Mouse (Mus musculus): ENCODE data around the gene Ros1.

Gene Ros1

DNA sequence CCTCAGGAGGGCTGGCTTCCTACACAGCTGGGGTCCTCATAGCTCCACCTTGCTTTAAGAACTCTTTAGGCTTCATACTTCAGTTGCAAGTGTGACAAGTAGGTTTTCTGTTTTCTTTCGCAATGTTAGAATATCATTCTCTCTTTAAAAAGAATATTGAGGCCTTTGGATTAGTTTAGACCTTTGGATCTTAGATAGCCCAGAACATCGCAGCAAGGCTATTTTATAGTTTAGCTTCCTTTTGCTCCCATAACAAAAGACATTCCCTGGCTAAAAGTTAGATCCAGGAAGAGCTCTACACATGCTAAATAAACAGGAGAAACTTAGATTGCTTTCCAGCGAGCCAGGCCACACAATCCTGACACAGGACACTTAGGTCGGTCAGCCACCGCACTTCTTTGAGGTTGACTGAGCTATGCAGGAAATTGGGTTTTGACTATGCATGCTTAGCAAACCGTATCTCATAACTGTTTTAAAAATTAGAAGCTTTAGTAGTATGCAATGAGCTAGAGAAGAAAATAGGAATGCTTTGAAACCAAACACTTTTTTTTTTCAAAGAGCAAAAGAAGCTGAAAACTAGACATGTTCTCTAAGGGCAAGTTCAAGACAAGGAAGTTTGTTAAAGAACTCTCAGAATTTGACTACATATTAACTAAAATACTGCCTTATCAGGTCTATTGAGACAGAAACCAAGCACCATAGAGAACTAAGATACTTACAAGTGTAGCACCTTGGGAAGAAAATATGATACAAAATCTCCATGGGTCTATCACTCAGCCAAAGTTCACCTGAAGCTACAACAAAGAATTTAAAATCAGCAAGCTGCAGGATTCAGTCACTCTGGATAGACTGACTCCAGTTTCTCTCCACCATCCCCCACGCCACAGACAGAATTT lies at the start of gene Ros1:
TSS of gene Ros1 (minus strand) at position 288 of the 896 bp plus-strand sequence.
- no peak for DNase-seq (ENCODE audit: low spot score)

DNA sequence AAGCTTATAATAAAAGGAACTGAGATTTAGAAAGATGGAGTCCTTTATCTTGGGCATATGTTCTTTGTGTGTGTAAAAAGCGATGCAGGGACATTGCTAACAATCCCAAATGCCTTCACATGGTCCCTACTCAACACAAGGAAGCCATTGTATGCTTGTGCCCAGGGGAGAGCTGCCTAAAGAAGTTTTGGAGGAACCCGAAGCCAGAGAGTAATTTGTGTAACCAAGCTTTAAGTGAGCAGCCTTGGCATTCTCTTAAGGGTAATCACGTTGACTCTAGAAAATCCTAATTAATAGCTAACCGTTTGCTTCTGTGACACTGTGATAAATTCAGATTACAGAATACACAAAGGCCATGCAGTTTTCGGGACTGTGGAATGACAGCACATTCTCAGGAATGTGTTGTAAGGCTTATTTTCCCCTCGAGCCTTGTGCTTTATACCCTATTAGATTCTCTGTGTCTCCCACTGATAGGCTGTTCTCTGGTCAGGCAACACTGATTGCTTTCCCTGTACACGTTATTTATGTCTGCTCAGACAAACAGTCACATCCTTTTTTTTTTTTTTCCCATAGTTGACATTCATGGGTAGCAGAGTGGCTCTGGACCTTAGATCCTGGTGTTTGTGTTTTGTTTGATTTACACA lies 47.8 kb upstream of the Ros1 start:
- no peak for DNase-seq (ENCODE audit: low spot score)

DNA sequence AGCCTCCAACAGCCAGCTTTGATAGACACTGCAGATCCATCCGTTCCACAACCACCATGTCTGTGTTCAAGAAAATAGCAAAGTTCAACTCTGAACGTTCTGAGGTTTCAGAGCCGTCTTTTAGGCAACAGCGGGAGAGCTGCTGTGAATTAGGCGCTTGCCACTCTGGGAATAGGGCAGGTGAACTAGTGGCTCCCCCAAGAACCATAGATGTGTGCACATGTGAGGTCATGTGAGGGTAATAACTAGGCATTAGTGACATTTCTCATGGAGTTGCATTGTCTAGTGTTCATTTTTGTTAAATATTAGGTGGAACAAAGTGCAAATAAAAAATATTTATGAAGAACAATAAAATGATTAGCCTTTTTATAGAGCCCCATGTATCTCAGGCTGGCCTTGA lies 47.0 kb upstream of the Ros1 start:
- no peak for DNase-seq (ENCODE audit: low spot score)

DNA sequence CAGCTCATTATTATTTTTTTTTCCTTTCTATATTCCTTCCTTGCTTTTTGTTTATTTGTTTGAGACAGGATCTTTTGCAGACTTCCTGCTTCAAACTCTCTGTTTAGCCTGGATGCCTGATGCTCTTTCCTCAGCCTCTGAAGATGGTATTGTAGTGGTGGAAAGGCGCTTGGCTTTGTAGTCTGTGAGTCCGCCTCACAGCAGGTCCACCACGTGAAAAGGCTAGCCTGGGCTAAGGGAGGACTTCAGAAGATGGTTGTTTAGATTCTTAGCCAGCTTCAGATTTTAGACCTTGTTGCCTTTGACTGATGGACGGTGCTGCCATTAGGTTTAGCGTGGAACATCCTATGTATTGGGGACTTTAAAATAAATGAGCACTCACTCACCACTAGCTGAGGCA lies 40.4 kb upstream of the Ros1 start:
- no peak for DNase-seq (ENCODE audit: low spot score)

DNA sequence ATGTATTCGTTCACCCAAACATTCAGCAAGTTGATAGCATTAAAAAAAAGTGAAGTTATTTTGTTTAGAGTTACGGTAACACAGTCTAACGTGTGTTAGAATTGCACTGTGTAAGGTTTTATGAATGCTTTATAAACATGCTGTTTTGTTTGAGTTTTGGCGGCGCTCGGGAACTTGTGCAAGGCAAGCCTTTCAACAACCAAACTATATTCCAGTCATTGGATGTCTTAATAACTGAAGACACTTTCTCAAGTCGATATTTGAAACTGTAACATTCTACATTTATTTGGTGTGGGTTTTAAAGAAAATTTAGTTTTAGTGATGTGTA lies 39.6 kb upstream of the Ros1 start:
- DNase-seq (ENCODE audit: low spot score): no peak

DNA sequence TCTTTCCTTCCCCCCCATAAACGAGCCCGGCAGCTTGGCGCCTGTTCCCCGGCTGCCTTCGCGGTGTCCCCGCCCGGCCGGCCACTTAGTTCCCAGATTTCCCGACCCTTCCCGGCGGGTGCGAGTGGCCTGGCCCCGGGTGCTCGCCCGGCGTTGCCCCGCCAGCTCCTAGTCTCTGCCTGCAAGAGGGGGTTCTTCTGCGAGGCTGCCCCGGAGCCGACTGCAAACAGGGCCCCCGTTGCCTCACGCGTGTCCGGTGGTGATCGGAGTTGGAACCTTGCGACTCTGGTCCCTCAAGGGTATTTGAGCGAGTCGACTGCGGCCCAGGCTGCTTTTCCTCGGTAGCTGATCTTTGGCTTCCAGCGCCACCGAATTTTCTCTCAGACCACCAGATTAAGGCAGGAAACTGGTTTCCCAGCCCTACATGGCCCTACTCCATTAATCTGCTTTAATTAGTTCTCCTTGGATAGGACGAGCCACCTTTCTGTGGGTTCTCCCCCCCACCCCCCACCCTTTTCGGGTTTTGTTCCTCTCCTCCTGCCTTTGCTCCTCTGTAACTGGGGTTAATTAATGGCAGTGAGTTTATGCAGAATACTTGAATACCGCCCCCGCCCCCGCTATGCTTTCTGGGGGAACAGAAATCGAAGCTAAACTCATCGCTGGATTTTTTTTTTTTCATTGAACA lies 39.1 kb upstream of the Ros1 start:
- no peak for DNase-seq (ENCODE audit: low spot score)

DNA sequence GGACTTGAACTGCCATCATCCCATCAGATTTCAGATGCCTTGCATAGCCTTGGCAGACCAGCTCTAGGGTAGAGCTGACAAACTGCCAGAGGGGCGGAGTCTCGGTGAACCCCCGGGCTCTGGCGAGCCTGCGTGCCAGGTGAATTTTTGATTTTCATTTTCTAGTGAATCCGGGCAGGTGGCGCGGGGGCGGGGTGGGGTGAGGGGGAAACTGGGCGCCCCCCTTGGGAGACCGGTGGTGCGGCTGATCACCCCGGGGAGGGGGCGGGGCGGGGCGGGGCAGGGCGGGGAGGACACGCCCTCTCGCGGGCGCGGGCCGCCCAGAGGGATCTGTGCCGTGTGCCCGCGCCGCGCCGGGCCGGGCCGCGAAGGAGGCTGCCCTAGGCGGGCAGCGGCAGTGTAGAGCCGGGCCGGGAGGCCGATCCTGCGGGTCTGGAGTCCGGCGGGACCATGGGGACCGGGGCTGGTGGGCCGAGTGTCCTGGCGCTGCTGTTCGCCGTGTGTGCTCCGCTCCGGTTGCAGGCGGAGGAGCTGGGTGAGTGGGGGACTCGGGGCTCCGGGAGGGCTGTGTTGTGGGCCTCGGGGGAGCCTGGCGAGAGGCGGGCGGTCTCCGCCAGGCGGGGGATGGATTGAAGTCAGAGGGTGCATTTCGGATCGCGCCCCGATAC lies 38.4 kb upstream of the Ros1 start, which contains the start of gene Dcbld1:
TSS of gene Dcbld1 (plus strand) at position 319 of the 668 bp plus-strand sequence.
- no peak for DNase-seq (ENCODE audit: low spot score)

DNA sequence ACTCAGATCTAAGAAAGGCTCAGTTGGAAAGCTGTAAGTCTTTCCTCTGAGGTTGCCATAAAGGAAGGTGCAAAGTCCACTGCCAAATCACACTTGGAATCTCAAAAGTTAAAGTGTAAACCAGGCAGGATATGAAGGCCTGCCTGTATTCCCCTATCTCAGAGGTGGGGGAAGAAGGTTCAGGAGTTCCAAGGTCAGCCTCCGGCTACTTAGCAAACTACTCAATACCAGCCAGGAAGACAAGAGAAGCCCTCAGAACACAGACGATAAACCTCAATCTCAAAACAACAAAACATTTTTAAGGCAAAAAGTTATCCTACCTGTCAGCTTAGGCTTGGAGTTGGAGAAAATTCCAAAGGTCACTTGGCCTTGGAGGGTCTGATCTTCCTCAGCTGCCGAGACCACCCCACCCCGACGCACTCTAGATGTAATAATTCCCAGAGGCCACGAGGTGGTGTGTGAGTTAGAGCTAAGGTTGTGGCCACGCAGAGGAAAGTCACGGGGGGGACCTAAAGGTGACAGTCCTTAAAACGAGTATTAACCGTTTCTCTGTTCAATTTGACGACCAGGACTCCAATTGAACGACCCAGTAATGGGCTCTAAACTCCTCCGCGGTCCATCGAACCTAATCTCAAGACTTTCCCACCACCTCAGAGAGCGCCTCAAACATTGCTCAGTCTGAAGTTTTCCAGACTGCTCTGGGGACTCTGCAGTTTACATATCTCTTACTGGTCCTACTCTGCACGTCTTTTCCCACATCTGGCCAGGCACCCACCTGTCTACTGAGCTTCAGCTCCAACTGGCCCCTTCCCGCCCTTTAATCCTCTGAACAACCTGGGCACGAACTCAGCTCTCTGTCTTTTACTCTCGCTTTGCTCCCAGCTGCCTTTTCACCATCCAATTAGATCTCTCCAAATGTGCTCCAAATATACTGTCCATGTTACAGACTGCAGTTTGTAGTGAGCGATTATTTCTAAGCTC lies 37.4 kb upstream of the Ros1 start:
- no peak for DNase-seq (ENCODE audit: low spot score)

DNA sequence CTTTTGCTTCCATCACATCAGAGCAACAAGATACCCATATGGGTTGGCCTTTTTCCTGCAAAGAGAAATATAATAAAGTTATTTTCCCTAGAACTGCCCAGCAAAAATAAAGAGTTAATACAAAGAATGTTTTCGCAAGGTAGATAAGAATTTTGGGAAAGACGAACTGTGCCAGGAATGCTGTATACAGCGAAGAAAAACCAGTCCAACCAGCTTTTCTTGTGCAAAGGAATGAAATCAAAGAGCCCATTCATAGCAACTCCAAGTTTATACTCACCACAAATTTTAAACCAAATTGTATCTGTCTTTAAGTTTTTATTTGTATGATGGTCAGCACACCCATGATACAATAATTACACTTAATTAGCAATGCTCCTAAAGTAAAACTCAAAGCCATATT lies 24.6 kb upstream of the Ros1 start:
- no peak for DNase-seq (ENCODE audit: low spot score)

DNA sequence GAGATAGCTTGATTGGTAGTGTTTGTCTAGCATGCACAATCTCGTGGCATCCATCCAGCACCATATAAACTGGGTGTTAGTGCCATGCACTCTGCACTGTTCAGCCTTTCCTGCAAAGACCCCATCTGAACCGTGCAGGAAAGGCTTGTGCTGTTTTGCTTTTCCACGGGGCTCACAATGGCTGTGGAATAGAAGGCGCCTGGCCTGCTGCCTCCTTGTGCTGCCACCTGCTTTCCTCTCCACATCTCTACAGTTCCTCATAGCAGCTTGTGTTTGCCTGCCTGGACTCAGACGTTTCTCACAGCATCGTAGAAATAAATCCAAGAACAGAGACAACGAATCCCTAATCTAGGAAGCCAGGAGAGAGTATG lies 22.5 kb upstream of the Ros1 start:
- DNase-seq (ENCODE audit: low spot score): no peak

DNA sequence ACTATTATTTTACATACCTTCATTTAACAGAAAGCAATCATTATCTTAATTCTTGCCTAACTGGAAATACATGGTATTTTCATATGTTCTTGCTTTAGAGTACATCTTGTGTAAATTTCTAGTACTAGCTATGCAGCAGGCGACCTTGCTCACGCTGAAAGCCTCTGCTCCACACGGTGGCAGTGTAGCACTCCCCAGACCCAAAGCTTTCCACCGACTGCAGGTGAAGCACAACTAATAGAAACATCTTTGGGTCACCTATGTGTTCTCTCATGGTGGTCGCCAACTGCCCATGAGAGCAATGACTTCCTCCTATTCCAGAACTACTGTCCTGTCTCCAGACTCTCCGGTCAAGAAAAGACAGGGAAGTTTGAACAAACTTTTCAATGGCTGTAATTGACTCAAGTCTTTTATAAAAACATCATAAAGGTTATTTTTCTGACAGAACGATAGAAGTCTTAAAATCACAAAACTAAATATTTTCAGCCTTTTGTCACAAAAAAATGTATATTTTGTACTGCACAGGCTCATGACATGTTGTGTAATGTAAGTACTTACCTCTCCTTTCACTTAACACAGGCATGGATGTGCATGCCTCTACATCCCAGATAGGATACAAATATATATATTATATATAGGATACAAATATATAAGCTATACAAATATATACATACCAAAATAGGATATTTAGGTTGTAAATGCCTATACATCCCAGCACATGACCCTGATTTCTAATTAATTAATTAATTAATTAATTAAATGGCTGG lies 21.9 kb upstream of the Ros1 start:
- DNase-seq (ENCODE audit: low spot score): peak; percentile 49

DNA sequence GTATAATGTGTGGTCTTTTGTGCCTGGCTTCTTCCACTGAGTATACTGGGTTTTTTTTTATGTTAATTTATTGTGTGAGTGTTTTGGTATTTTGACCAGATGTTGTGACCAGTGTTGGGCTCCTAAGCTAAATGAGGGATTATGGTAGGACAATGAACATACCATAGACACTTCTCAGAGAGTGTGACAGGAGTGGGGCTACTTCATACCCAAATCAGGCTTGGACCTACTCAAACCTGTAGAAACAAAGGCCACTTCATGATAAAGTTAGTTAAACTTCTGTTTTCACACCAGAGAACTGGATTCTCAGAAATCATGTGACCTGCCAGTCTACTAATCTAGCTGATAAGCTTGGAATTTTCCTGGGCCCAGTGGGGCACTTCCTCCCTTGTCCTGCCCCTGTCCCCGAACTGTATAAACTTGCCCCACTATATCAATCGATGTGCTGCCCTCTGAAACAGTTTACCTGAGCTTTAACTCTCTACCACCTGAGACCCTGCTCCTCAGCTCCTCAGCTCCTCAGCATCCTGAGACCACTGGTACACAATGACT lies 20.3 kb upstream of the Ros1 start:
- no peak for DNase-seq (ENCODE audit: low spot score)

DNA sequence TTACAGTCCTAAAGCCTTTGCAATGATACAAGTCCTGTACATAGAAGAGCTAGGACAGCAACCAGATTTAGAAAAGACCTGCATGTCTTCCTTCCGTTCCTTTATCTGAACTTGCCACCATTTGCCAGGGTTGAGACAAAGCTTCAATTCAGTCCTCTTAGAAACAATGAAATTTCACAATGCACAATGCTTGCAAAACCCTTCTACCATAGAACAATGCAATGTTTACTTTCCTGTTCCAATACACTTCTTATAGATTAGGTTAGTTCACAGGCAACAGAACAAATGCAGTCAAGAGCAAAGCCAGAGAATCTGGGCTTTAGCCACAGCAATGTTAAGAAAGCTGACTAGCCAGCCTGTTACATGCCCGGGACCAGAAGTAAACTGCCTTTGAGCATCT lies 9.0 kb upstream of the Ros1 start:
- no peak for DNase-seq (ENCODE audit: low spot score)

DNA sequence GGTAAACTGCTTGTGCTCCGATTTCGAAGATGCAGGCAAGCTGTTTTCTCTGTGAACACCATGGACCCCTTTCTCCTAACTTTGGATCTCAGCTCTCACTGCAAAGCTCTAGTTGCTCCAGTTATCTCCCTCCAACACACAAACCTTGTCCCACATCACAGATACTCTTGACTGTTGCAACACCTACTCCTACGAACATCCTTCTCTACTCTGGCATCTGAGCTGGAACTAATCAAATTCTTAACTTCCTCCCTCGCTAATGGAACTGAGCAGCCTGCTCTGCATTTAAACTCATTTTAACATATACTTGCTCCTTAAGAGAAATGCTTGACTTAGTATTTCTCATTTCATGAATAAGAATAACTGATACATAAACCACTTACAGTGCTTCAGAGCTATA lies 9.1 kb downstream of the Ros1 start:
- DNase-seq (ENCODE audit: low spot score): peak; percentile 8

DNA sequence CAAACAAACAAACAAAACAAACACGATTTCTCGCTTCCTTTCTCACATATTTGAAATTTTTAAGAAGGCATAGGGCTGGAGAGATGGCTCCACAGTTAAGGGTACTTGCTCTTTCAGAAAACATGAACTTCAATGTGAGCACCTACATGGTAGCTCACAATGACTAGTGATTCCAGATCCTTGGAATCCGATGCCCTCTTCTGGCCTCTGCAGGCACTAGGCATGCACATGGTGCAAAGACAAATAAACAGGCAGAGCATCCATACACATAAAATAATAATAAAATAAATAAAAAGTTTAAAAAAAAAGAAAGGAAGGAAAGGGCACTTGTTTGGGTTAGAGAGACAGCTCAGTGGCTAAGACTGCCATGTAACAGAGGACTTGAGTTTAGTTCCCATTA lies 12.2 kb downstream of the Ros1 start:
- no peak for DNase-seq (ENCODE audit: low spot score)

DNA sequence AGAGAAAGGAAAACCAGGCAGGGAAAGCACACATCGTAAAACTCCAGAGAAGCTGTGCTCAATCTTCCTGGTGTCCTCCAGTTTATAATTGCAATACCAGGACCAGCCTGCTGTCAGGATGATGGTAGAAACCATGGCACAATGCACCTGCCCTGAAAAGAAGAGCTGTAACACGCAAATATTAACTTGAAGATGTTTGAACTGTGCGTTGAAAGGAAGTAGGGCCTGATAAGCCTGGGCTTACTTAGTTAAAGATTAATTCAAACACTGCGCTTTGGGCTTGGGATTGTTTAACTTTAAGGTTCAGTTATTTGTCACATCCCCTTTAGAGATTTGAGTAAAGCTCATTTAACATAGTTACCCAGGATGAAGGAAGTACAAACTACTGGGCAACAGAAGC lies 20.7 kb downstream of the Ros1 start:
- no peak for DNase-seq (ENCODE audit: low spot score)

DNA sequence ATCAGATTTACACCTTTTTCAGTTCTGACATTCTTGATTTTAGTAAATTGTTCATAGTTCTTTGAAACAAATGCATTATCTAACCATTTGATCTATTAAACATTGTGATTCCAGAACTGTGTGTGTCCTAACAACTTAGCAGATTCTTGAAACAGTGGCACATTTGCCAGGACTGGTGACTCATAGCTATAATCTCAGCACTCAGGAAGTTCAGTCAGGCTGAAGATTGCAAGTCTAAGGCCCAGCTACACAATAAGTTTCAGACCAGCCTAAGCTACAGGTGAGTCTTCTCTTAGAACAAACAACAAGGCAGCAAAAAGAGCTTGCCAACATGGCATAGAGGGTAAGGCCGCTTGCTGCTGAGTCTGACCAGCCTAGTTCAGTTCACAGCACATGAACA lies 24.6 kb downstream of the Ros1 start:
- no peak for DNase-seq (ENCODE audit: low spot score)

DNA sequence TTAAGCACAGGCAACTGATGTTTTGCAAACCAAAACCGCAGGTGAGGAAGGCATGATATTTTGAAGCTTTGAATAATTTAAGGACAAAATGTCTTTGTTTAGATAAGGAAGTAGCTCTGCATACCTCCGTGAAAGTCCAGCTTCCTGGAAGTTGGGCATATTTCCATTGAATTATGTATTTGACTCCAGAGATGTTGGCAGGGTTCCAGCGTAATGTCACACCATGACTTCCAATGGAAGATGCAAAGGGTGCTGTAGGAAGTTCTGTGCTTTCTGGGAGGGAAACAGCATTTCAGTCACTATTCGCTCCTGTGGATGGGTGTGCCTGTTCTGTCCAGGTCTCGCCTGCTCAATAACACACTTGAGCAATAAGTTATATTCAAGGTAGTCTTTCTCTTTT lies 25.2 kb downstream of the Ros1 start:
- no peak for DNase-seq (ENCODE audit: low spot score)

DNA sequence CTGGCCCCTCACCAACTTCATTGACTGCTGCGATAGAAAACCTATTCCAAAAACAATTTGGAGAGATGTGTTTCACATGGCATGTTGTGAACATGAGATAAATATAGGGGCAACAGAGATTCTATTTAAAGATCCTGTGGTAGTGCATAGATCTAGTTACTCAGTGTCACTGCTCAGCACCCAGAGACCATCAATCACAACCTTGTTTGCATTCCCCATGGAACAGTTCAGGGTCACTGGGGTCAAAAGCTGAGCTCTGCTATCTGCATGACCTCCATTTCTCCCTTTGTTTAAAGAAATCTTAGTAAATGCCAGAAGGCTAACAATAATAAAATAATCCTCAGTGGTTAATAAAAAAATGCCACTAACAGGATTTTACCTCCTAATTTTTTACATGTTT lies 29.7 kb downstream of the Ros1 start:
- no peak for DNase-seq (ENCODE audit: low spot score)

DNA sequence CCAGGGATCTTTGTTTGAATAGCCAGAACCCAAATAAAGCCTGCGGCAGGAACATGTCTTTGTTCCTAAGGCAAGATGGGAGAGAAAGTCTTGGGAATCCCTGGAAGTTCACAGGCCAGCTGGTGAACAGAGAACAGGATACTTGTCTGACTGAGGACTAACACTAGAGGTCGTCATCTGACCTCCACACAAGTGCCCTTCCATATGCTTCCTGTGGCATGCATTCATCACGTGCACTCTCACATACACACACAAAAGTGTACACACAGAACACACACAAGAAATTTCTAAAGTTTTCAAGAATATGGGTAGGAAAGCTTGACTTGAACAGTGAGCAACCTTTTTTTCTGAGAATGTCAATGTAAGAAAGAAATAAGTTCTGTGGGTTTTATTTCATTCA lies 34.4 kb downstream of the Ros1 start:
- DNase-seq (ENCODE audit: low spot score): no peak

Measured in left cerebral cortex, adult 11 months (tissue).